Mouse (Mus musculus) embryonic fibroblast, embryonic 13.5 days (primary cell): ENCODE measurements around the gene Scnn1b. TPM values are rescaled to one million over a fixed set of nuclear protein-coding genes. Genes with fewer than 3 reads are reported as not detected.

Experiments used
- H3K27ac ChIP-seq: 2 replicates; pipeline ENCODE4 v1.5.1; 2012; ENCODE audit warnings: low read length, control low read depth, inconsistent platforms; ENCODE audit not compliant: insufficient read depth
- H3K4me1 ChIP-seq: 2 replicates; pipeline ENCODE4 v1.6.1; 2011; ENCODE audit warnings: low read length; ENCODE audit not compliant: control insufficient read depth, insufficient read depth
- H3K4me3 ChIP-seq: 2 replicates; pipeline ENCODE4 v1.5.1; 2011; ENCODE audit warnings: mild to moderate bottlenecking, control low read depth, low read length; ENCODE audit not compliant: insufficient read depth
- CTCF ChIP-seq: IDR thresholded peaks from 2 replicates; pipeline ENCODE4 v1.5.1; 2011; ENCODE audit warnings: mild to moderate bottlenecking, control low read depth, low read length, moderate library complexity, borderline replicate concordance; ENCODE audit not compliant: insufficient read depth
- POLR2A ChIP-seq: IDR thresholded peaks from 2 replicates; pipeline ENCODE4 v1.6.1; 2011; ENCODE audit warnings: low read depth, mild to moderate bottlenecking, control low read depth, low read length, moderate library complexity
- polyA plus RNA-seq: library from polyadenylated mRNA; stranded (reverse); fragments of >200 nt; gene quantifications from 2 replicates; pipeline ENCODE4 v1.2.4, GENCODE M21; 2011; ENCODE audit warnings: low read depth; ENCODE audit not compliant: missing spikeins, insufficient read length

Gene Scnn1b
- polyA plus RNA-seq, 1 experiment = not detected

DNA sequence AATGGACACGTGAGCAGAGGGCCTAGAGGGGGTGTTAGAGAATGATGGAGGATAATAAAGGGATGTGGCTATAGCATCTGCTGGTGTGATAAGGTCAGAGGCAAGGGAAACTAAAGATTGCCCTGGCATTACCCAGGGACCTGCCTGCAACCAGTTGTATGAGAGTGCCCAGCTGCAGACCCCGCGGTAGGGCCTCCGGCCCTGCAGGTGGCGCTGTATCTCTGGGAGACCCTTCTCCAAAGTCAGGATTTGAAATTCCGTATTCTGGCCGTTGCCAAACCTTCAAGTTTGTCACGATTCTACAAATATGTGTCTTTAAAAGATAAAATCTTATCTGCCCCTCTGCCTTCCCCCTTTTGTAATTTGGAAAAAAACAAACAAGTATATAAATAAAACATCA lies 5.9 kb upstream of the Scnn1b start:
- Histone ChIP-seq H3K4me3 (no peak overlapping the region), H3K27ac (no peak overlapping the region), H3K4me1 (no peaks in the 10 kb centered on the region)
- TF ChIP-seq POLR2A = no peak
- TF ChIP-seq CTCF = no peak

GRCm38 (mm10) chr7:121871631-121872030 lies 6.8 kb downstream of the Scnn1b start:
- H3K4me3 ChIP-seq = no peak overlapping the region

GRCm38 (mm10) chr7:121873998-121874397 lies 9.2 kb downstream of the Scnn1b start:
- Histone ChIP-seq H3K4me3 (no peak overlapping the region), H3K4me1 (no peaks in the 10 kb centered on the region), H3K27ac (no peak overlapping the region)
- TF ChIP-seq POLR2A (no peak), CTCF (no peak)

More at GRCm38 (mm10) chr7:121871631-121872030, 6.8 kb downstream of the Scnn1b start:
- TF ChIP-seq CTCF (no peak), POLR2A (no peak)
- no peak overlapping the region for H3K27ac ChIP-seq
- no peaks in the 10 kb centered on the region for H3K4me1 ChIP-seq

- no peaks in the 10 kb centered on the region for H3K4me1 ChIP-seq
- no peak overlapping the region for H3K4me3 ChIP-seq
- no peak overlapping the region for H3K27ac ChIP-seq
- no peak for TF ChIP-seq CTCF
- no peak for TF ChIP-seq POLR2A
These were observed 9.9 kb downstream of the Scnn1b start for GRCm38 (mm10) chr7:121874784-121875183.

DNA sequence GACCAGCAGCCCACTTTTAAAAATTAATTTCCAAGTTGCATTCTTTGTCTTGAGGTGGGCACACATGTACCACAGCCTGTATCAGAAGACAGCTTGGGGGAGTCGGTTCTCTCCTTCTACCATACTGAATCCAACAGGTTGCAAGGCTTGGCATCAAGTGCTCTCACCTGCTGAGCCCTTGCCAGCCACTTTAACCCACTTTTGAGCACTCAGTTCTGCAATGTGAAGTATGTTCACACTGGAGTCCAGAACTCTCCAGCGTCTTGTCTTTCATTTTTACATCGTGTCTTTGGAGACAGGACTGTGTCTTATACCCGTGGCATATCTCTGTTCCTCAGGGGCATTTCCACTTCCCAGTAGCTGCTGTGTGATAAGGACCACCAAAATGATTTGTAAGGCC lies 15.4 kb downstream of the Scnn1b start:
- no peak overlapping the region for H3K27ac ChIP-seq
- no peaks in the 10 kb centered on the region for H3K4me1 ChIP-seq
- no peak for TF ChIP-seq POLR2A
- TF ChIP-seq CTCF = no peak
- H3K4me3 ChIP-seq = no peak overlapping the region

DNA sequence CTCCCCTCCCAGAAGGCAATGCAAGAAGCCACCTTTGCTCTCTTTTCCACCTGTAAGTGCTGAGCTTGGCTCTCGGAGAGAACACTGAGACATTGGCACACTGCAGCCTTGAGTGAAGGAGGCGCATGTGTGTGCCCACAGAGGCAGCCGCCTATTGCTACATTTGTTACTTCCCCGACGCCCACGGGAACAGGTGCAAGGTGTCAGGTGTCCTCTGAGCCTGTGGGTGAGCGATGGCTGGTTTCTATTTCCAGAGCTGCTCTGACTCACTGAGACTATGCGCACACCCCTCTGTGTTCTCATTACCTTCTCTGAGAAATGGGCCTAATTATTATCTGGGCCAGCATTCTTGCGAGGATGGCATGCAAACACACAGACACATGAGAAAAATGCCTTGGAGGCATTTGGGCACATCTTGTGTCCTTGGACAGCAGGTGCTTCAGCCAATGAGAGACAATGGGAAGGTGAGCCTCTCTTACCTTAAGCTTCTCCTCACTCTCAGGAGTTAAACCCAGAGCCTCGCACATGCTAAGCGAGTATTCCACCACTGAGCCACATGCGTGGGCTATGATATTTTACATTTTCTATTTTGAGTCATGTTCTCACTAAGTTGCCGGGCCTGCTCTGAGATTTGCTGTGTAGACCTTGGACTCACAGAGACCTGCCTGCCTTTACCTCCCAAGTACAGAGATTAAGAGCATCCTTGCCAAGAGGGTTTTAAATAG lies 26.0 kb downstream of the Scnn1b start:
- H3K4me1 ChIP-seq = no peaks in the 10 kb centered on the region
- no peak overlapping the region for H3K27ac ChIP-seq
- H3K4me3 ChIP-seq = no peak overlapping the region
- no peak for TF ChIP-seq POLR2A
- no peak for TF ChIP-seq CTCF

DNA sequence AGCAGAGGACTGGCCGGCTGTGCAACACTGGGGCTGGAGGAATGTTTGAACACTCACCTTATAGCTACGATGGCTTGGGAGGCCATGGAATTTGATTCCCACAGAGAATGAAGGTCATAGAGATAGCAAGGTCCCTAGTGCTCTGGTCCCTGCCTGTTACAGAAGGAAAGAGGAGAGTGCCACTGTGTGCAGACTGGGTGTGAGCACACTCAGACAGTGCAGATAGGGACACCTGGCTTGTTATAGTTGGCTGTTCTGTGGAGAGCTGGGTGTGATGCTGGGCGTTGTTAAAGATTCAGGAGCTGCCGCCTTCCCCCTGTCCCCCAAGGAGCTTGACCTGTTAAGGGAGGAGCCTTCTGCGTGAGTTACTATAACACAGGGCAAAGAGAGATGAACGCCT lies 31.9 kb downstream of the Scnn1b start:
- H3K27ac ChIP-seq = no peak overlapping the region
- H3K4me3 ChIP-seq = no peak overlapping the region
- TF ChIP-seq POLR2A (no peak), CTCF (no peak)
- no peaks in the 10 kb centered on the region for H3K4me1 ChIP-seq

- Histone ChIP-seq H3K27ac (no peak overlapping the region), H3K4me1 (no peaks in the 10 kb centered on the region), H3K4me3 (no peak overlapping the region)
- TF ChIP-seq POLR2A = no peak
- TF ChIP-seq CTCF = peak; percentile 16; the same call in 1 of the 2 replicates
These were observed 34.5 kb downstream of the Scnn1b start for GRCm38 (mm10) chr7:121899311-121899710.

DNA sequence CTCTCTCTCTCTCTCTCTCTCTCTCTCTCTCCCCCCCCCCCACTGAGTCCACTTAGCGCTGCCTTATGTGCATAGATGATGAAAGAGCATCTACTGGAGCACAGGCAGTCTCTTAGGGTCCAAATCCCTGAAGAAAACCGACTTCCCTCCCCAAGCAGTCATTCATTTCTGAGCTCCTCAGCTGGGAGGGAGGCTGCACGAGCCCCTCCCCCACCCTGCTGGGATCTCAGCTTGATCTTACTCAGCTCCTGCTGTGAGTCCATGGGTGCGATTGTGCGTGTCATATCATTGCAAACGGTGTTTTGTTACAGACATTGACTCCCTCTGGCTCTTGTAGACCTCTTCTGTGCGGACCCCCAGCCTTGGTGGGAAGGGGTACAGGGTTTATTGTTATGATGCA lies 35.1 kb downstream of the Scnn1b start:
- Histone ChIP-seq H3K27ac (no peak overlapping the region), H3K4me3 (no peak overlapping the region), H3K4me1 (no peaks in the 10 kb centered on the region)
- TF ChIP-seq POLR2A (no peak), CTCF (no peak)

DNA sequence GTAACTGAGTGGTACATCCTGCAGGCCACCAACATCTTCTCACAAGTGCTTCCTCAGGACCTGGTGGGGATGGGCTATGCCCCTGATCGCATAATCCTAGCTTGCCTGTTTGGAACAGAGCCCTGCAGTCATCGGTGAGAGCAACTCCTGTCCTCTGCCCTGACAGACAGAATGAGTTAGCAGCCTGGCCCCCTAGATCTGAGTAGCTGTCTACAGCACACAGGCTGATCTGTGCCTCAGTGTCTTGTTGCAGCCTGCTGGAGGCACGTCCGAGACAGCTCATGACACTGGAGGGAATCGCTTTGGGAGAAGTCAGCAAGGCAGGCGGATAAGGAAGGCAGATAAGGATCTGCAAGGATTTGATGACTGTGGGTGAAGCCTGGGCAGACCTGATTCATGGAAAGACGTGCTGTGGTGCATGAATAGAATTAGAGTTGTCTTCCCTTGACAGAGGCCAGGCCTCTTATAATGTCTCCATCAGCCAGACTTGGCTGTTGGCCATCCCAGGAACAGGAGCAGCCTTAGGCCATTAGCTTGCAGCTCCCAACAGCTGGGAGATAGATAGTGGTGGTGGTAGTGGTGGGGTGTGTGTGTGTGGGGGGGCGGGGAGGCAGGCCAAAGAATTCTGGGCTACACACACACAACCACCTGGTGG lies 38.0 kb downstream of the Scnn1b start:
- TF ChIP-seq CTCF (no peak), POLR2A (no peak)
- Histone ChIP-seq H3K4me3 (no peak overlapping the region), H3K27ac (no peak overlapping the region), H3K4me1 (no peaks in the 10 kb centered on the region)

- TF ChIP-seq CTCF (no peak), POLR2A (no peak)
- Histone ChIP-seq H3K27ac (no peak overlapping the region), H3K4me1 (no peaks in the 10 kb centered on the region), H3K4me3 (no peak overlapping the region)
These were observed 42.0 kb downstream of the Scnn1b start for GRCm38 (mm10) chr7:121906879-121907278.
